Mouse (Mus musculus) myocyte (in vitro differentiated cells): Measurements from ENCODE around the gene Tcf7.

ENCODE experiments used
- CEBPB ChIP-seq: IDR thresholded peaks from 2 replicates; pipeline ENCODE4 v1.6.1; 2011; ENCODE audit warnings: mild to moderate bottlenecking, moderate library complexity; ENCODE audit not compliant: poor library complexity, insufficient read depth, severe bottlenecking
- E2F4 ChIP-seq: IDR thresholded peaks from one replicate; pipeline ENCODE4 v1.6.1; 2011; ENCODE audit warnings: mild to moderate bottlenecking, control low read depth, moderate library complexity; ENCODE audit not compliant: insufficient read depth
- MAX ChIP-seq: IDR thresholded peaks from one replicate; pipeline ENCODE4 v1.6.1; 2011; ENCODE audit warnings: low read depth, mild to moderate bottlenecking, control low read depth
- MYOD1 ChIP-seq, 3 experiments: IDR thresholded peaks; one replicate each; pipeline ENCODE4 v1.6.1; 2011; ENCODE audit warnings: control low read depth in 2 of 3, low read depth in 2 of 3, mild to moderate bottlenecking in 2 of 3, moderate library complexity in 1 of 3; ENCODE audit not compliant: insufficient read length in 2 of 3, control insufficient read depth in 1 of 3
- MYOG ChIP-seq, 3 experiments: IDR thresholded peaks; one replicate each; pipeline ENCODE4 v1.6.1; 2011; ENCODE audit warnings: control low read depth in 2 of 3, low read depth in 2 of 3, mild to moderate bottlenecking in 2 of 3; ENCODE audit not compliant: insufficient read length in 2 of 3, control insufficient read depth in 1 of 3, insufficient read depth in 1 of 3
- POLR2A ChIP-seq: IDR thresholded peaks from one replicate; pipeline ENCODE4 v1.6.1; 2011; ENCODE audit warnings: low read depth, mild to moderate bottlenecking, control low read depth, moderate library complexity; ENCODE audit not compliant: insufficient read length
- POLR2AphosphoS2 ChIP-seq: IDR thresholded peaks from one replicate; pipeline ENCODE4 v1.6.1; 2011; ENCODE audit warnings: low read depth, control low read depth; ENCODE audit not compliant: insufficient read length
- SRF ChIP-seq: IDR thresholded peaks from one replicate; pipeline ENCODE4 v1.6.1; 2011; ENCODE audit warnings: low read depth; ENCODE audit not compliant: control insufficient read depth, insufficient read length
- TCF12 ChIP-seq: IDR thresholded peaks from one replicate; pipeline ENCODE4 v1.6.1; 2011; ENCODE audit warnings: mild to moderate bottlenecking, control low read depth; ENCODE audit not compliant: poor library complexity, insufficient read depth, severe bottlenecking
- TCF3 ChIP-seq: IDR thresholded peaks from one replicate; pipeline ENCODE4 v1.6.1; 2011; ENCODE audit warnings: low read depth, control low read depth; ENCODE audit not compliant: insufficient read length
- USF1 ChIP-seq: IDR thresholded peaks from one replicate; pipeline ENCODE4 v1.6.1; 2011; ENCODE audit warnings: low read depth, mild to moderate bottlenecking, control low read depth, moderate library complexity

DNA sequence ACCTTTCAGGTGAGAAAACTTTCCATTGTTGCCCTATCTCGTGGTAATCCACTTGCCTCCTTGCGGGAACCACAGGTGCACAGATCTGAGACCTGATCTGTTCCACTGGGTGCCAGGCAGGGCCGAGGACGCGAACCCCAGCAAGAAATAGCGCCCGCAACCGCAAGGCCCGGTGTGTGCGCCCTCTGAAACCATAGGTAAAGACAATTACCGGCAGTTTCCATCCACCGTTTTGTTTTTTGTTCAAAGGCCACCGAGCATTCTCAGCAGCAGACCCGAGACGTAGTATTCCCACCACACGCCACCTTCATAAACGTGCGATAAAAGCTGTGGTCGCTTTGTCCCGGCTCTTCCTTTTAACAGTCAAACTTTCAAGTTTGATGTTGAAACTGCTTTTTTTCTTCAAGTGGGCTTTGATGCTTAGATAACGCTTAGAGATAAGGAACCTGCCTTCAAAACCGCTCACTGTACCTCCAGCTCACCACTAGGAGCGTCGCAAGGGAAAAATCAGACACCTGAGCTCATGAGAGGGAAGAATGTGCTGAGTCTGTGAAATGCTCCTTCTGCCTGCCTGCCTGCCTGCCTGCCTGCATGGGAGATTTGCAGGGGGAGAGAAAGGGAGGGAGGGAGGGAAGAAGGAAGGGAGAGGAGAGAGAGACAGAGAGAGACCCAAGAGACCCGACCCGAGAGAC, 31.4 kb upstream of the Tcf7 start:
- TF ChIP-seq POLR2A = no peak
- no peak for TF ChIP-seq TCF12
- TF ChIP-seq MAX = no peak
- TF ChIP-seq SRF = no peak
- TF ChIP-seq USF1 = no peak
- TF ChIP-seq POLR2AphosphoS2 = no peak
- TF ChIP-seq MYOD1 (IDR thresholded peaks at IDR 0.05; ENCODE audit: control insufficient read depth in 1 of 3, insufficient read length in 2 of 3, low read depth in 2 of 3) = no peak
- TF ChIP-seq TCF3 = no peak
- TF ChIP-seq CEBPB = no peak
- TF ChIP-seq E2F4 = no peak
- no peak for TF ChIP-seq MYOG (IDR thresholded peaks at IDR 0.05; ENCODE audit: control insufficient read depth in 1 of 3, insufficient read depth in 1 of 3, insufficient read length in 2 of 3, low read depth in 2 of 3)
